Mouse (Mus musculus) MEL (cell line): ENCODE results near the gene Zfp212. TPM values are rescaled to one million over a fixed set of nuclear protein-coding genes. Genes with fewer than 3 reads are reported as not detected.

ENCODE experiments used
- DNase-seq: peaks from one replicate; pipeline ENCODE4 v3.0.0; 2011; ENCODE audit warnings: low read depth, low spot score
- H3K27ac ChIP-seq: 2 replicates; pipeline ENCODE4 v1.5.1; 2012; ENCODE audit warnings: low read depth, mild to moderate bottlenecking, control low read depth, low read length, moderate library complexity; ENCODE audit not compliant: control insufficient read depth
- H3K27me3 ChIP-seq, 2 experiments: fragments of 150-350 bp in 1 of 2; sonication (generic) in 1 of 2; 2 replicates each; pipeline ENCODE4 v1.6.1; 2012; ENCODE audit warnings: low read length in 2 of 2, mild to moderate bottlenecking in 2 of 2, improper control_type of control experiment in 1 of 2, moderate library complexity in 1 of 2; ENCODE audit not compliant: insufficient read depth in 2 of 2, control insufficient read depth in 1 of 2
- H3K36me3 ChIP-seq, 2 experiments: 2 replicates each; pipeline ENCODE4 v1.6.1; 2012 to 2014; ENCODE audit warnings: low read length in 2 of 2, improper control_type of control experiment in 1 of 2, inconsistent platforms in 1 of 2, mild to moderate bottlenecking in 1 of 2; ENCODE audit not compliant: insufficient read depth in 2 of 2, control insufficient read depth in 1 of 2
- H3K4me1 ChIP-seq, 2 experiments: fragments of 150-350 bp in 1 of 2; sonication (generic) in 1 of 2; 2 replicates each; pipeline ENCODE4 v1.6.1; 2012; ENCODE audit warnings: low read length in 2 of 2, improper control_type of control experiment in 1 of 2, mild to moderate bottlenecking in 1 of 2; ENCODE audit not compliant: insufficient read depth in 2 of 2, control insufficient read depth in 1 of 2
- H3K4me3 ChIP-seq, 2 experiments: fragments of 150-350 bp in 1 of 2; sonication (generic) in 1 of 2; 2 replicates each; pipeline ENCODE4 v1.5.1; 2012; ENCODE audit warnings: low read depth in 2 of 2, low read length in 2 of 2, mild to moderate bottlenecking in 2 of 2, moderate library complexity in 2 of 2, control low read depth in 1 of 2, improper control_type of control experiment in 1 of 2; ENCODE audit not compliant: control insufficient read depth in 1 of 2, insufficient read depth in 1 of 2
- H3K79me2 ChIP-seq: 2 replicates; pipeline ENCODE4 v1.6.1; 2012; ENCODE audit warnings: mild to moderate bottlenecking, low read length, moderate library complexity; ENCODE audit not compliant: control insufficient read depth, poor library complexity, insufficient read depth
- H3K9ac ChIP-seq: 2 replicates; pipeline ENCODE4 v1.6.1; 2012; ENCODE audit warnings: low read depth, mild to moderate bottlenecking, control low read depth, low read length, moderate library complexity; ENCODE audit not compliant: control insufficient read depth, poor library complexity, severe bottlenecking
- H3K9me3 ChIP-seq: fragments of 150-350 bp; sonication (generic); replicated peaks from 2 replicates; pipeline ENCODE4 v1.6.1; 2012; ENCODE audit warnings: mild to moderate bottlenecking, low read length, improper control_type of control experiment, moderate library complexity; ENCODE audit not compliant: insufficient read depth
- BHLHE40 ChIP-seq: IDR thresholded peaks from 2 replicates; pipeline ENCODE4 v1.6.1; 2012; ENCODE audit warnings: low read depth, mild to moderate bottlenecking, inconsistent platforms, low read length, improper control_type of control experiment, borderline replicate concordance
- CHD1 ChIP-seq: IDR thresholded peaks from 2 replicates; pipeline ENCODE4 v1.6.1; 2012; ENCODE audit warnings: low read depth, mild to moderate bottlenecking, inconsistent platforms, low read length, improper control_type of control experiment
- CHD2 ChIP-seq: IDR thresholded peaks from 2 replicates; pipeline ENCODE4 v1.6.1; 2011; ENCODE audit warnings: low read length, improper control_type of control experiment
- CTCF ChIP-seq, 3 experiments: IDR thresholded peaks in 2 of 3; conservative IDR thresholded peaks in 1 of 3; 2 replicates each; pipeline ENCODE4 v1.5.1; 2011 to 2012; ENCODE audit warnings: low read length in 3 of 3, low read depth in 2 of 3, mild to moderate bottlenecking in 2 of 3, improper control_type of control experiment in 1 of 3, inconsistent platforms in 1 of 3, mixed read lengths in 1 of 3, moderate library complexity in 1 of 3; ENCODE audit not compliant: control insufficient read depth in 1 of 3, insufficient read depth in 1 of 3, poor library complexity in 1 of 3, severe bottlenecking in 1 of 3
- E2F4 ChIP-seq: IDR thresholded peaks from 2 replicates; pipeline ENCODE4 v1.6.1; 2011; ENCODE audit warnings: low read depth, low read length, improper control_type of control experiment, borderline replicate concordance
- ELF1 ChIP-seq: IDR thresholded peaks from 2 replicates; pipeline ENCODE4 v1.6.1; 2014; ENCODE audit warnings: low read depth, mild to moderate bottlenecking, inconsistent platforms, low read length, improper control_type of control experiment, moderate library complexity
- EP300 ChIP-seq, 2 experiments: IDR thresholded peaks; 2 replicates each; pipeline ENCODE4 v1.6.1; 2011; ENCODE audit warnings: improper control_type of control experiment in 2 of 2, low read length in 2 of 2, low read depth in 1 of 2, mild to moderate bottlenecking in 1 of 2
- ETS1 ChIP-seq: IDR thresholded peaks from 2 replicates; pipeline ENCODE4 v1.6.1; 2012; ENCODE audit warnings: low read depth, mild to moderate bottlenecking, inconsistent platforms, low read length, improper control_type of control experiment, moderate library complexity
- GABPA ChIP-seq: IDR thresholded peaks from 2 replicates; pipeline ENCODE4 v1.6.1; 2012; ENCODE audit warnings: low read depth, mild to moderate bottlenecking, inconsistent platforms, low read length, improper control_type of control experiment, moderate library complexity
- GATA1 ChIP-seq: IDR thresholded peaks from 2 replicates; pipeline ENCODE4 v1.6.1; 2011; ENCODE audit warnings: low read depth, low read length, improper control_type of control experiment
- HCFC1 ChIP-seq: IDR thresholded peaks from 2 replicates; pipeline ENCODE4 v1.6.1; 2012; ENCODE audit warnings: low read depth, mild to moderate bottlenecking, inconsistent platforms, low read length, improper control_type of control experiment, moderate library complexity
- JUND ChIP-seq: IDR thresholded peaks from 2 replicates; pipeline ENCODE4 v1.6.1; 2011; ENCODE audit warnings: low read depth, mild to moderate bottlenecking, improper control_type of control experiment, low read length
- KAT2A ChIP-seq: conservative IDR thresholded peaks from 2 replicates; pipeline ENCODE4 v1.6.1; 2012; ENCODE audit warnings: low read depth, low read length, improper control_type of control experiment, inconsistent platforms
- MAFK ChIP-seq: IDR thresholded peaks from 2 replicates; pipeline ENCODE4 v1.6.1; 2011; ENCODE audit warnings: low read depth, mild to moderate bottlenecking, low read length, improper control_type of control experiment, borderline replicate concordance
- MAX ChIP-seq: IDR thresholded peaks from 2 replicates; pipeline ENCODE4 v1.6.1; 2011; ENCODE audit warnings: low read length, improper control_type of control experiment
- MAZ ChIP-seq: IDR thresholded peaks from 2 replicates; pipeline ENCODE4 v1.6.1; 2012; ENCODE audit warnings: low read depth, mild to moderate bottlenecking, inconsistent platforms, low read length, improper control_type of control experiment
- MEF2A ChIP-seq: IDR thresholded peaks from 2 replicates; pipeline ENCODE4 v1.6.1; 2014; ENCODE audit warnings: low read depth, mild to moderate bottlenecking, inconsistent platforms, low read length, improper control_type of control experiment; ENCODE audit not compliant: poor library complexity, insufficient replicate concordance, severe bottlenecking; ENCODE audit errors: extremely low read depth
- MYB ChIP-seq: IDR thresholded peaks from 2 replicates; pipeline ENCODE4 v1.6.1; 2011; ENCODE audit warnings: mild to moderate bottlenecking, low read depth, low read length, improper control_type of control experiment
- NELFE ChIP-seq: IDR thresholded peaks from 2 replicates; pipeline ENCODE4 v1.6.1; 2011; ENCODE audit warnings: low read depth, low read length, improper control_type of control experiment
- NRF1 ChIP-seq: IDR thresholded peaks from 2 replicates; pipeline ENCODE4 v1.6.1; 2014; ENCODE audit warnings: low read depth, mild to moderate bottlenecking, inconsistent platforms, low read length, improper control_type of control experiment, moderate library complexity; ENCODE audit not compliant: poor library complexity, insufficient read depth, severe bottlenecking
- POLR2A ChIP-seq, 2 experiments: IDR thresholded peaks; 2 replicates each; pipeline ENCODE4 v1.6.1; 2011 to 2012; ENCODE audit warnings: low read length in 2 of 2, mild to moderate bottlenecking in 2 of 2, control low read depth in 1 of 2, improper control_type of control experiment in 1 of 2, low read depth in 1 of 2, moderate library complexity in 1 of 2; ENCODE audit not compliant: control insufficient read depth in 1 of 2, insufficient read depth in 1 of 2, poor library complexity in 1 of 2
- POLR2AphosphoS2 ChIP-seq: IDR thresholded peaks from 2 replicates; pipeline ENCODE4 v1.6.1; 2011; ENCODE audit warnings: low read length, improper control_type of control experiment
- POLR2AphosphoS5 ChIP-seq: IDR thresholded peaks from 2 replicates; pipeline ENCODE4 v1.6.1; 2012; ENCODE audit warnings: low read depth, borderline replicate concordance, mild to moderate bottlenecking, inconsistent platforms, low read length, moderate library complexity, mixed read lengths
- RAD21 ChIP-seq: IDR thresholded peaks from 2 replicates; pipeline ENCODE4 v1.6.1; 2011; ENCODE audit warnings: mild to moderate bottlenecking, low read depth, low read length, improper control_type of control experiment
- RCOR1 ChIP-seq: IDR thresholded peaks from 2 replicates; pipeline ENCODE4 v1.6.1; 2012; ENCODE audit warnings: low read depth, mild to moderate bottlenecking, inconsistent platforms, low read length, improper control_type of control experiment
- SIN3A ChIP-seq: IDR thresholded peaks from 2 replicates; pipeline ENCODE4 v1.6.1; 2012; ENCODE audit warnings: low read length, improper control_type of control experiment, inconsistent platforms
- SMC3 ChIP-seq: IDR thresholded peaks from 2 replicates; pipeline ENCODE4 v1.6.1; 2011; ENCODE audit warnings: low read depth, low read length, improper control_type of control experiment
- TAL1 ChIP-seq: IDR thresholded peaks from 2 replicates; pipeline ENCODE4 v1.6.1; 2012; ENCODE audit warnings: mild to moderate bottlenecking, inconsistent platforms, low read length, moderate library complexity, mixed read lengths
- TBP ChIP-seq: IDR thresholded peaks from 2 replicates; pipeline ENCODE4 v1.8.0; 2011; ENCODE audit warnings: low read depth, low read length, improper control_type of control experiment
- TCF12 ChIP-seq: IDR thresholded peaks from 2 replicates; pipeline ENCODE4 v1.6.1; 2014; ENCODE audit warnings: low read depth, mild to moderate bottlenecking, inconsistent platforms, low read length, improper control_type of control experiment, moderate library complexity
- UBTF ChIP-seq: IDR thresholded peaks from 2 replicates; pipeline ENCODE4 v1.6.1; 2012; ENCODE audit warnings: low read depth, mild to moderate bottlenecking, inconsistent platforms, low read length, improper control_type of control experiment, moderate library complexity, borderline replicate concordance; ENCODE audit not compliant: insufficient read depth
- USF1 ChIP-seq: IDR thresholded peaks from 2 replicates; pipeline ENCODE4 v1.6.1; 2014; ENCODE audit warnings: low read depth, mild to moderate bottlenecking, inconsistent platforms, low read length, improper control_type of control experiment, moderate library complexity
- USF2 ChIP-seq, 2 experiments: IDR thresholded peaks; 2 replicates each; pipeline ENCODE4 v1.6.1; 2011 to 2012; ENCODE audit warnings: improper control_type of control experiment in 2 of 2, low read length in 2 of 2, borderline replicate concordance in 1 of 2, inconsistent platforms in 1 of 2, low read depth in 1 of 2, mild to moderate bottlenecking in 1 of 2; ENCODE audit not compliant: insufficient read depth in 1 of 2
- ZC3H11A ChIP-seq: IDR thresholded peaks from 2 replicates; pipeline ENCODE4 v1.6.1; 2012; ENCODE audit warnings: low read depth, mild to moderate bottlenecking, inconsistent platforms, low read length, improper control_type of control experiment
- ZKSCAN1 ChIP-seq: IDR thresholded peaks from 2 replicates; pipeline ENCODE4 v1.6.1; 2012; ENCODE audit warnings: low read depth, mild to moderate bottlenecking, inconsistent platforms, low read length, improper control_type of control experiment, moderate library complexity
- ZMIZ1 ChIP-seq: IDR thresholded peaks from 2 replicates; pipeline ENCODE4 v1.6.1; 2012; ENCODE audit warnings: low read depth, mild to moderate bottlenecking, inconsistent platforms, low read length, improper control_type of control experiment, moderate library complexity
- ZNF384 ChIP-seq: IDR thresholded peaks from 2 replicates; pipeline ENCODE4 v1.6.1; 2012; ENCODE audit warnings: low read depth, mild to moderate bottlenecking, inconsistent platforms, low read length, improper control_type of control experiment
- polyA plus RNA-seq, 2 experiments: library from polyadenylated mRNA; stranded (reverse) in 1 of 2; unstranded in 1 of 2; fragments of >175 nt in 1 of 2; fragments of >200 nt in 1 of 2; gene quantifications; 2 replicates each; pipeline versions ENCODE4 v1.2.1 to v1.2.4; 2012; ENCODE audit warnings: low replicate concordance in 2 of 2, low read depth in 1 of 2; ENCODE audit not compliant: insufficient read length in 2 of 2, insufficient read depth in 1 of 2, missing spikeins in 1 of 2
- total RNA-seq: library from RNA; depleted of rRNA; stranded (reverse); fragments of 300-350 nt; gene quantifications from 2 replicates; pipeline ENCODE4 v1.2.3, GENCODE M21; 2012

Gene Zfp212
- total and polyA plus RNA-seq, 3 experiments, result 7.4 to 17.5 TPM; not detected in 1

DNA sequence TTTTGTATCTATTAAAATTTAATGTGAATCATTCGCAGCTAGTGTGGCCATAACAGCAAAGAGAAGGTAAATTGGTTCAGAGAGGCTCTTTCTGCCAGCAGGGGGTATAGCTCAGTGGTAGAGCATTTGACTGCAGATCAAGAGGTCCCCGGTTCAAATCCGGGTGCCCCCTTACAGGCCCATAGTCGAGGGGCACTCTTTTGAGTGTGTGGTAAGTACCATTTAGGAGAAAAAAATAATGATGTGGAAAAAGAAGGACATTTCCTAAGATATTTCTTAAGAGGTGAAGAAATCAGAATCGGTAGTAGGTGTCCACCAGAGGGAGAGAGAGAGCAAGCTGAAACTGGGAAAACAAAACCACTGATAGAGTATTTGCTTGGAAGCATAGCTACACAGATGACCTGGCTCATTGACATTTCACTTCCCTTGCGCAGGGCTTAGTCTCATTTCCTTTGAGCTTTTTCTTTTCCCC lies 58.7 kb downstream of the Zfp212 start:
- Histone ChIP-seq H3K9ac (no peak overlapping the region), H3K9me3 (no peaks in the 10 kb centered on the region), H3K79me2 (no peaks in the 10 kb centered on the region), H3K27ac (no peak overlapping the region), H3K4me1 (no peaks in the 10 kb centered on the region; a peak in 1 of 4 replicates), H3K36me3 (0 out of 4 replicates have a peak, but pooled peaks cover 0 to 2% of the 10 kb centered on the region in 2 experiments), H3K4me3 (no peak overlapping the region), H3K27me3 (peaks cover 0 to 3% of the 10 kb centered on the region in 2 experiments; a peak in 2 of 4 replicates)
- DNase-seq, result peak; percentile 89
- no peak; the same call in 1 of the 2 replicates for TF ChIP-seq E2F4
- TF ChIP-seq POLR2AphosphoS2, result no peak
- TF ChIP-seq UBTF, result no peak
- TF ChIP-seq MAFK, result peak; percentile 98
- peak; percentile 61 for TF ChIP-seq SMC3
- TF ChIP-seq TBP, result peak; percentile 100
- TF ChIP-seq MAZ, result no peak
- peak; percentile 57; the same call in 1 of the 2 replicates for TF ChIP-seq KAT2A
- TF ChIP-seq MEF2A, result no peak
- peak in 2 of 3 experiments; percentile 72 to 79; a peak in 4 of 6 replicates for TF ChIP-seq CTCF (IDR thresholded peaks at IDR 0.05 in 2 of 3, conservative IDR thresholded peaks at IDR 0.05 in 1 of 3; ENCODE audit: control insufficient read depth in 1 of 3, insufficient read depth in 1 of 3, low read depth in 2 of 3, low read length in 3 of 3, poor library complexity in 1 of 3, severe bottlenecking in 1 of 3)
- peak; percentile 46; the same call in 1 of the 2 replicates for TF ChIP-seq HCFC1
- TF ChIP-seq GABPA, result no peak
- no peak for TF ChIP-seq ZMIZ1
- no peak for TF ChIP-seq USF1
- TF ChIP-seq POLR2AphosphoS5, result no peak
- TF ChIP-seq NELFE, result no peak
- peak; percentile 45 for TF ChIP-seq RAD21
- 0 out of 2 replicates have a peak, but pooled peaks have one; percentile 22 for TF ChIP-seq SIN3A
- TF ChIP-seq POLR2A (IDR thresholded peaks at IDR 0.05; ENCODE audit: control insufficient read depth in 1 of 2, insufficient read depth in 1 of 2, low read depth in 1 of 2, low read length in 2 of 2, poor library complexity in 1 of 2), result no peak
- no peak for TF ChIP-seq TAL1
- no peak for TF ChIP-seq USF2 (IDR thresholded peaks at IDR 0.05; ENCODE audit: borderline replicate concordance in 1 of 2, insufficient read depth in 1 of 2, low read depth in 1 of 2, low read length in 2 of 2)
- no peak for TF ChIP-seq ZKSCAN1
- no peak for TF ChIP-seq GATA1
- no peak; the same call in 1 of the 2 replicates for TF ChIP-seq ETS1
- TF ChIP-seq MYB, result no peak
- TF ChIP-seq MAX, result no peak
- TF ChIP-seq TCF12, result no peak
- TF ChIP-seq CHD1, result no peak
- TF ChIP-seq RCOR1, result no peak
- TF ChIP-seq CHD2, result no peak
- TF ChIP-seq BHLHE40, result no peak
- no peak for TF ChIP-seq ZC3H11A
- no peak for TF ChIP-seq EP300 (IDR thresholded peaks at IDR 0.05; ENCODE audit: low read depth in 1 of 2, low read length in 2 of 2)
- TF ChIP-seq ELF1, result peak; percentile 70; the same call in 1 of the 2 replicates
- no peak for TF ChIP-seq JUND
- TF ChIP-seq ZNF384, result peak; percentile 78
- no peak for TF ChIP-seq NRF1
